Mouse (Mus musculus) activated CD4-positive, CD25-positive, alpha-beta regulatory T cell, adult 4 months (primary cell): ENCODE results near the gene Cnih3. TPM values are rescaled to one million over a fixed set of nuclear protein-coding genes. Genes with fewer than 3 reads are reported as not detected.

Experiments used
- ATAC-seq: one replicate; pipeline ENCODE4 v1.8.0; 2017
- polyA plus RNA-seq, 2 experiments: library from polyadenylated mRNA; unstranded; fragments of 100-300 nt; shearing (Covaris generic); gene quantifications; one replicate each; pipeline ENCODE4 v1.2.1; 2017

The Cnih3 gene
- not detected for polyA plus RNA-seq

- ATAC-seq = no peak
These were observed at the start of gene Cnih3 for GRCm38 (mm10) chr1:181352367-181353199. Cnih3 (plus strand) TSS chr1:181352628.

DNA sequence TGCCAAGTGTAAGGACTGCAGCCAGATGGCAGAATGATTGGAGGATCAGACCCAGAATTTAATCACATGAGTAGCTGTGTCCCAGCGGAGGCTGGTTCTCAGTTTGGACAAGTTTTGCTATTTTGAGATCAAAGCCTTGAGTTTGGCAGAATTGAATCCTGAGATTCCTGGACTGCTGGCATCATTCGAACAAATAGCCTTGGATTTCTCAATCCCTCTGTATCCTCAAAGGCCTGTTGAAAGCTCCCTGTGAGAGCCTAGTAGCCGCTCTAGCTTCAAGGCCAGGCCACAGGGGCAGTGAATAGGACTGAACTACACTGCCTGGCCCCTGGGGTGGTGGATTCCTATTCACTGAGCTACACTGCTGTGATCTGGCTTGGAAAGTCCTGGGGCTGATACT is 44.4 kb upstream of the Cnih3 start:
- ATAC-seq = no peak

DNA sequence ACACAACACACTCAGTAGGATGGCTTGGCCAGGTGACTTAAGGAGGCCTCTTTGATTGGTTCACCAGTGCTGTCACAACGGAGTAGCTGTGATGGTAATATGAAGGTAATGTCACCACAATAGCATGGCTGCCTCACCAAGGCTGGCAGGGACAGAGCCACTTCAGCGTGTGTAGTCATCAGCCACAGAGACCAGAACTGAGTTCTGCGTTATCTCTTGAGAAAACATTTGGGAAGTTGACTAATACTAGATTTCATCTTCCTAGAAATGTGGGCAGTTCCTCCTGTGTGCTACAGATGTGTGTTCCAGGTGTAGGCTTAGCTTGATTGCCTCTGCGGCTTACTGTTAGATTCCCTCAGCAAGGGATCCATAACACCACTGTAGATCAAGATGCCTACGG is 41.7 kb upstream of the Cnih3 start:
- ATAC-seq = no peak

DNA sequence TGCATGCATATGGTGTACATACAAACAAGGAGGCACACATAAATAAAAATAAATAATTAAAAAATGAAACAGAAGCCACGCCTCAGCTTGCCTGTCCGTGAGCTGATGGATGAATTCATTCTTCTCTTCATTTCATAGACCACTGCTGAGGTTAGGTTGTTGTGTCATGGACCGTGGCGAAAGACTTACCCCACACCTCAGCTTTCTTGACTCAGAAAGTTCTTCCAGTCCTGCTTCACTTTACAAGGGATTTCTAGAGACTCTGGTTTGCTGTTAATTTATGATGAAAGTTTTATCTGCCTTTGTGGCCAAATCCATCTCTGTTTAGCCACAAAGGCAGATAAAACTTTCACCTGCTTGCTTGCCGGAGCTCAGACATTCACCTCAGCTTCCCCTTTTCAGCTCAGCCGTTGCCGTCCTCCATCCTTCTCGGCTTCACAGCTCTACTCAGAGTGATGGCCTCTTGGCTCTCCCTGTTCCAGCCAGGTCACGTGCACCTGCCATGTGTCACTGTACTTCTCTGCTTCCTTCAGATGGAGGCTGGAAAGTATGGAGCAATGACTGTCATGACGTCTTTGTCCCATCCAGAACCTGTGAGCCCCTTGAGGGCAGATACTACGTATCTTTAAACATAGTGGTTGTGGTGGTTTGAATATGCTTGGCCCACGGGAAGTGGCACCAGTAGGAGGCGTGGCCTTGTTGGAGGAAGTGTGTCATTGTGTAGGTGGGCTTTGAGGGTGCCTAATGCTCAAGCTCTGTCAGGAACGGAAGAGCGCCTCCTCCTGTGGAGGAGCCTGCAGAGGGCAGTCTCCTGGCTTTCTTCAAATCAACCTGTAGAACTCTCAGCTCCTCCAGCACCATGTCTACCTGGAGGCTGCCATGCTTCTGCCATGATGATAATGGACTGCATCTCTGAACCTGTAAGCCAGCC is 40.0 kb upstream of the Cnih3 start:
- no peak for ATAC-seq

DNA sequence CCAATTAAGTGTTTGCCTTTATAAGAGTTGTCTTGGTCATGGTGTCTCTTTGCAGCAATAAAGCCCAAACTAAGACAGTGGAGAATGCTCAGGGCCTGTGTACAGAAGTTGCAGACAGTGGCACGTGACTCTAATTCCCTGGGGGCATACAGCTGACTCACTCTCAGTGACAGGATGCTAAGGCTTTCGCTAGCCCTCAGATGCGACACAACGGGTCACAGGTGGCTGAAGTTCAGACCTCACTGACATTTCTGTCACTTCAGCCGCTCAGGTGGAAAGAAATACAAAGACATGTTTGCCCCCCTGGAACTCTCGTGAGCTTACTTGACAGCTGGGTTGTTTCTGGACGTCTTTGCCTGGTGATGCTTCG is 39.4 kb upstream of the Cnih3 start:
- ATAC-seq = no peak

DNA sequence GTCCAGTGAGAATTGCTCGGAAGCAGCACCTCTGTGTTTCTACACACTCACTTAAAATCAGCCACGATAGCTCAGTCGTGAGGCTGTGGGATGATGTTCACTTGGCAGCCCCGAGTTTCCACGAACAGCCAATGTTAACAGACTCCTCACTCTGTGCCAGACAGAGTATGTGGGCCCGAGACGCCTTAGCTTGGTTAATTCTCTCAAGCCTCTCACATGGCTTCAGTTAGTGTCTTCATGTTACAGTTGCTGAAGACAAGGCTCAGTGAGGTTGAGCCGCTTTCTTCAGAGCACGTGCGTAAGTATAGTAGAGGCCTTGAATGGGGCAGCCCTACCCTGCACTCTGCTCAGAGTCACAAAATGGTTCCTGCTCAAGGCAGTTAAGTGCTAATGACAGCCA is 38.1 kb upstream of the Cnih3 start:
- no peak for ATAC-seq

GRCm38 (mm10) chr1:181315350-181315749 is 37.1 kb upstream of the Cnih3 start:
- no peak for ATAC-seq

DNA sequence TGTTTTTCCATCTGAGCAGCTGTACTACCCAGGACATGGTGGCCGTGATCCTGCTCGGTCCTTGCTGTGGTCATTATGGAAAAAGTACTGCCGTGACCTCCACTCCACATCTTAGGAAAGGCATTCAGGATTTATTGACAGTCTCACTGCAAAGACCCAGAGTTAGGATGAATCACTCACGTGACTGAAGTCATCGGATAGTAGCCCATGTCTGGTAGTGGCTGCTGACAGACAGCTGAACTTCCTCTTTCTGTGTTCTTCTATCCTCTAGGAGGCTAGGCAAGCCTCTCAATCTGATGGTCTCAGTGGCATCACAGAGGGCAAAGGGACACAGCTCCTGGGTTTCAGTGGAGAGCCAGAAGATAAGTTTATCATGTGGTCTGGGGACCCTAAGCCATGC is 35.9 kb upstream of the Cnih3 start:
- no peak for ATAC-seq

DNA sequence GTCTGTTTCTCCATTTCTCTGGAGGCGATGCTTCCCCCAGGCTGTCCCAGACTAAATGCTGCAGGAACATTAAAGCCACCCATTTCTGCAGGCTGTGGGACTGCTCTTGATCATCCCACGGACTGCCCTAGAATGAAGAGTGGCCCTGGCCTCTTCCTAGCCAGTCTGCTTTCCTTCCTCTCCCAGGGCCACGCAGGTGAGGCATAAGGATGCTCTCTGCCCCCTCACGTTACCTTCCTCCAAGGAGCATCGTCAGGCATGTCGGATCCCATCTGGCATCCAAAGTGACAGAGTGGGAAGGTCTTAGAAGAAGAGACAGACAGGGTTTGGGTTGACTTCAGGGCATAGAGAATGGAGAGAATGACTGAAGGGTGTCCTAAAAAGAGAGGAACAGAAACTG is 33.0 kb upstream of the Cnih3 start:
- no peak for ATAC-seq

DNA sequence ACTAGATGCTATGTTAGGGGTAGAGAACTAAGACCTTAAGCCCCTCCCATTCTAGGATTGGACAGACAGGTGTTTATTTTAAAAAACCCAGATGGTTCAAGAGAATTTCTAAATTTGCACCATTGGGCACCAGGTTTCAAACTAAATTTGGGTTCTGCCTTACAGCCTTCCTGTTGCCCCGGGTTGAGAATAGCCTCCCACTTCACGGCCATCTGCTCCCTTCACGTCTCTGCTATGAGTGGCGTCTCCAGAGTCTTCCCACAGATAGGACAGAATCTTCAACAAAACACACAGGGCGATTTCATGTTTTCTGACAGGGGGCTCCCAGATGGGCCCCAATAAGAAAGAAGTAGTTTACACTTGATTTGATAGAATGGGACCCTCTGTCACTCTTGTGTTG is 31.3 kb upstream of the Cnih3 start:
- no peak for ATAC-seq

DNA sequence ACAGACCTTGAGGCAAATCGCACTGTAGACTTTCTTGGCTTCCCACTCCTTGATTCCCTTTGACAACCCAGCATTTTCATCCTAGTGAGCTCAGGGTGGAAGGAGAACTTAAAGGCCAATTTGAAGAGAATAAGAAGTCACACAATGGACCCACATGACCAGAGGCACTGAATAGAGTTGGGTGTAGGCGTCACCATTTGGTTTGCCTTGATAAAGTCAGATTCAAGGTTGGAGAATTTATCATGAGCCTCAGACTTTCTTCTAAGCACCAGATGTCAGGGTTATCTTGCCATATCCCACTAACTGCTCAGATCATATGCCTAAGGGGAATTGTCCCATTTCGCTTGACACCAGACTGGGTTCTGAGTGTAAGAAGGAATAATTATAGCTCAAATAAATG is 29.3 kb upstream of the Cnih3 start:
- ATAC-seq = no peak

DNA sequence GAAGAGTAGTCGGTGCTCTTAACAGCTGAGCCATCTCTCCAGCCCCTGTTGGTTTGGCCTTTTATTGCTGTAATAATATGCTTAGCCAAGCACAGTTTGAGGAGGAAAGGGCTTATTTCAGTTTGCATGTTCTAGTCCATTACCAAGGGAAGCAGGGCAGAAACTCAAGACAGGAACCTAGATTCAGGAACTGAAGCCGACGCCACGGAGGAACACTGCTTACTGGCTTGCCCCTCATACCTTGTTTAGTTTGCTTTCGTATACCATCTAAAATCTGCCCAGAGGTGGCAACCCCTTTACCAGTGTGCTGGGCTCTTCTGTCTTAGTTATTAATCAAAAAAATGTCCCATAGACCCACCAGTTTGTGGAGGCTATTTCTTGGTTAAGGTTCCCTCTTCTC is 25.3 kb upstream of the Cnih3 start:
- no peak for ATAC-seq

GRCm38 (mm10) chr1:181327636-181328420 is 24.6 kb upstream of the Cnih3 start:
- ATAC-seq = no peak

GRCm38 (mm10) chr1:181329110-181329509 is 23.3 kb upstream of the Cnih3 start:
- no peak for ATAC-seq

GRCm38 (mm10) chr1:181332597-181332996 is 19.8 kb upstream of the Cnih3 start:
- no peak for ATAC-seq

- ATAC-seq = no peak
These were observed 18.0 kb upstream of the Cnih3 start for GRCm38 (mm10) chr1:181334329-181335018.

DNA sequence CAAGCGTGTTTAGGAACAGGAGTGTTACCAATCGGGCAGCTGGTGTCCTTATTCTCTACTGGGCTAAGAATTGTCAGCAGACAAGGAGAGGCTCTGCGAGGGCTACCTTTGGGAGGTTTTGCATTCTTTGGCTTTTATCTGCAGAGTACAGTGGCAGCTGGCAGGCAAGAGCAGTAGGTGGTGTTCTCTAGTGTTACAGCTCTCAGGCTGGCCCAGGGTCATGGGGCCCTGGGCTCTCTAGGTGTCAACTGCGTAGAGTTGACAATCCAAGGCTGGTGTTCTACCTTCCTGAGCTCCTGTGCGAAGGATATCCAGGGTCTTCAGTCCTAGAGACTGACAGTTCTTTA is 17.4 kb upstream of the Cnih3 start:
- ATAC-seq = no peak

DNA sequence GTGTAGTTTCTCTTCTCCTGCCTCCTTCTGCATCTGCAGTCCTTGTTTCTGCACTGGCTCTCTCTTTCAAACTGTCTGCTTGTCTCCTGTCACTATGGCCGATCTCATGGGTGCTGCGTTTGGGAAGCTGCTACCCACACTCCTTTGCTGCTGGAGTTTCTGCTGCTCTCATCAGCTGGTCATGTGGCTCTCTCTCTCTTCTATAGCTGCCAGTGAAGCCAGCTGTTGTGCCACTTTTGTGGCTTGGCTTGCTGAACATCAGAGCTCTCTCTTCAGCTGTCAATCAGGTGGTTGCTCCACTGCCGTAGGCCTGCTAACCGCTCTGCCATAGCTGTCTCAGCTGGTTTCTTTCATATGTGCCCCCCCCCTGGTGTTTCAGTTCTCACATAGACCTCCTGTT is 17.0 kb upstream of the Cnih3 start:
- no peak for ATAC-seq

DNA sequence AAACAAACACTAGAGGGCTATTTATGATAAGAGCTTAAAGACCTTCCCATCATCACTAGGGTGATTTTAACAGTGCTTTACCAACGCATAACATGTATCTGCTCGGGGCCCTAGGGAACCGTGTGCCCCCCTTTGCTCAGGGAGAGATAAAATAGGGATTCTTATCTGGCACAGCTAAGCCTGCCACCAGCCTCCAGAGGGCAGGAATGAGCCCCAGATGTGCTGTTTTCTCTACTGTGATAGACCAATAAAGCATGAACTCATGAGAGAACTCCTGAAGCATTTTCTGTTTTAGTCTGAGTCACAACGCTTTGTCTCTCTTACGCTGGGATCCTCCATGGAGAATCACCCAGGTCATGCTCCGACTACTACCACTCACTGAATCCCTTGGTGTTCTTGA is 15.6 kb upstream of the Cnih3 start:
- ATAC-seq = no peak

- no peak for ATAC-seq
These were observed 13.3 kb upstream of the Cnih3 start for GRCm38 (mm10) chr1:181339106-181339505.

- no peak for ATAC-seq
These were observed 6.9 kb upstream of the Cnih3 start for GRCm38 (mm10) chr1:181345547-181345946.

DNA sequence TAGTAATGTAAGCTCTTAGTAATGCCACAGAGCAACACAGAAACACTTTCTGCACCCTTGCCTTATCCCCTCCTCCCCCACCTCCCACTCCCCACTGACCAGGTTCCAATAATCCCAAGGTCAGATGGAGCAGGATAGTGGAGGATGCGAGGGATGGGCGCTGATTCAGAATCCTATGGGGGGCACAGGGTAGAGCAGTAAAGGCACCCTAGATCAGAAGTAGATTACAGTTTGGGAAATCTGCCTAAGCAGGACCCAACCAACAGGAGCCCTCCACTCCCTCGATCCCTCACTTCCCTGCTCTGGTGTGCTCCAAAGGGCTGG is 423 bp upstream of the Cnih3 start:
- ATAC-seq = no peak
